Mouse (Mus musculus): Measurements from ENCODE around the gene Rbl1. TPM values are rescaled to one million over a fixed set of nuclear protein-coding genes. Genes with fewer than 3 reads are reported as not detected.
A peak's percentile ranks its signal among the peaks of the same experiment; 100 is the strongest.

The Rbl1 gene
- polyA plus RNA-seq, 2 experiments from 2014 or later = 19.3 to 23.4 TPM

- ATAC-seq = no peak
Observed at GRCm38 (mm10) chr2:157132686-157133540, 71.4 kb downstream of the Rbl1 start.

DNA sequence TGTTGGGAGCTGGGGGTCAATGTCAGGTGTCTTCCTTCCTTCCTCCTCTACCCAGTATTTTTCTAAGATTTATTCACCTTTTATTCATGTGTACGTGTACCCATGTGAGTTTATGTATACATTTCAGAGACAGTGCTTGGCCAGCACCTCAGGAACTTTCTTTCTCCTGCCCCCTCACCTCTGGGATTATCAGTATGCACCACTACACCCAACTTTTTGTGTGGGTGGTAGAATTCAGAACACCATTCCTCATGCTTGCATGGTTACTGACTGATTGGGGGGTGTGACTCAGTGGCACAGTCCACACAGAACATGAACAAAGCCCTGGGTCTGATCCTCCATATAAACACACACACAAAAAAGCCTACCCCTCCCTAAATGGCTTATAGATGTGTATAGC lies 72.2 kb downstream of the Rbl1 start:
- ATAC-seq = no peak

DNA sequence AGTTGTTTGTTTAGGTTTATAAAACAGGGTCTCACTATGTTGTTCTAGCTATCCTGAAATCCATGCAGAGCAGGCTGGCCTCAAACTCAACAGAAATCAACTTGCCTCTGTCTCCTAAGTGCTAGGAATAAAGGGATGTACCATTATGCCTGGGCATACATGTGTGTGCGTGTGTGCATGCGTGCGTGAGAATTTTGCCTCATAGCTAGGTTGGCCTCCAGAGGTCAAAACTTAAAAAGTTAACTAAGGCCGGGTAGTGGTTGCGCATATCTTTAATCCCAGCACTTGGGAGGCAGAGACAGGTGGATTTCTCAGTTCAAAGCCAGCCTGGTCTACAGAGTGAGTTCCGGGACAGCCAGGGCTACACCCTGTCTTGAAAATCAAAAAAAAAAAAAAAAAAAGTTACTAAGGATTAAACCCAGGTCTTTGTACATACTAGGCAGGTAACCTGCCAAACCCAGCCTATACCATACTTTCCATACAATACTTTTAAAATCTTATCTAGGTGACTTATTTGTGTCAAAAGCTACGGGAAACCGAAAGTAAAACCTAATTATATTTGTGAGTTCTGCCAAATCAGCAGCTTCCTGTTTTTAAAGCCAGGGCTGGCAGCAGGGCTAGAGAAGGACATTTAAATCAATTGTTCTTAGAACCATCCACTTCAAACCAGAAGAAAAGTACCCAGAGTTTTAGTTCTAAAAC lies 73.4 kb downstream of the Rbl1 start:
- ATAC-seq = peak; percentile 44

DNA sequence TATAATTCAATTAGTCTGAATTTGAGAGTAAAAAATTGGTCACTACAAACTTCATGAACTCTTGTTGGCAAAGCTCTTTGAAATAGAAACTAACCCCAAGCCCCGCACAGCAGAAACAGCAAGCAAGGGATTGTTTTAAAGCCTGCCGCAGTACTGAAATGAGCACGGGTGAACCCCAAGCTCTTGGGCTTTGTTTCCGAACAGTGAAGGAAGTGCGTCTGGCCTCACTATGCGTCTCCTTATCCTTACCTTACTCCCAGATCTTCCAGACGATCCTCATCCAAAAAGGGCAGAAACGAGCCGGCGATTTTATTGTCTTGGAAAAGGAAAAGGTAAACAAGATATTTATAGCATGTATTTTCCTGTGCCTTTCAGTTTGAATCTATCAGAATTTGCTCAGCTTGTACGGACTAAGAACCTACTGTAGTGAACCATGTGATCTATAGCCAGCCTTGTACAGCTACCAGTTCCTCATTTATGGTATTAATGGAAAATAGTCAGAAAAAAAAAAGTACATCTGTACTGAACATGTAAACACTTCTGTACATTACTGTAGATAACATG lies 74.7 kb downstream of the Rbl1 start:
- ATAC-seq = peak; percentile 35

DNA sequence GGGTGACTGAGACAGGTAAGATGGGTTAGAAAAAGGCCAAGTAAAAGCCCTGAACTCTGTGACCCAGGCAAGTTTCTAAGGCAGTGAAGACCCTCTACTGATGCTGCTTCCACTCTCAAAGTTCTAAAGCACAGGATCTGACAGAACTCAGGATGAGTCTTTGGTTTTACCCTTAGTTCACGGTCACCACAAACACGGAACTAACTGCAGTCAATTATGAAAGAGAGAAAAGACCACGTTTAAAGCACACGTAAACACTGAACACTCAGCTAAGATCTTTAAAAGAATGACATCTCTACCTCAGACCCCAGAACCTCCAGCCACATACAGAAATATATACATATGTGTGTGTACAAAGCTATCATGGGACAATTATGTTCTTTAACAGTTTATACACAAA lies 75.2 kb downstream of the Rbl1 start:
- no peak for ATAC-seq

DNA sequence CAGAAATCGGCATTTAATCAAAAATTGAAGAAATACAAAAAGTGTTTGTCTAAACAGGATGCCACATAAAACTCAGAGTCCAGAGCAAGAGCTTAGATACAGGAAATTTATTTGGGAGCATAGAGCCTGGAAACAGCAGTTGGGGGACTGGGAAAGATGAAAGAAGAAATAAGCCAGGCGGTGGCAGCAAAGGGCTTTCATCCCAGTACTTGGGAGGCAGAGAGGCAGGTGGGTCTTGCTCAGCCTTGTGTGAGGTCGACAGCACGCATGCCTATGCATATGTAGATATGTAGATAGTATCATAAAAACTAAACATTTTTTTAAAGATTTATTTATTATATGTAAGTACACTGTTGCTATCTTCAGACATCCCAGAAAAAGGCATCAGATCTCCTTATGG lies 76.3 kb downstream of the Rbl1 start:
- ATAC-seq = no peak

DNA sequence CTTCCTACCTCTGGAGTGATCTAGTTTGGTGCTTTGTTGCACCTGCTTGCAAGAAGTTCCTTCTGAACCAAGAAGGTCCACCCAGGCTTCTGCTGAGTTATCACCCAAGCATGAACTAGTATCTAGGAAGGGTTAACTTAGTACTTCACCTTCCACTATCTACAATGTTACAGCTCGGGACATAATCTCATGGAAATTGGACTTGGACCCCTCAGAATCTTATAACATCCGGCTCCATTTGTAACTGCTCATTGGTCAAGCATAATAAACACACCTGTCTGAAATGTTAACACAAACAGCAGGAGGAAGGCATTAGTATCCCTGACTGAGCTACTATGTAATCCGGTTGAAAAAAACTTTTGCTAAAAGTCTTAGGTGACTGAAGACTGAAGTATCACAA lies 77.0 kb downstream of the Rbl1 start:
- no peak for ATAC-seq

DNA sequence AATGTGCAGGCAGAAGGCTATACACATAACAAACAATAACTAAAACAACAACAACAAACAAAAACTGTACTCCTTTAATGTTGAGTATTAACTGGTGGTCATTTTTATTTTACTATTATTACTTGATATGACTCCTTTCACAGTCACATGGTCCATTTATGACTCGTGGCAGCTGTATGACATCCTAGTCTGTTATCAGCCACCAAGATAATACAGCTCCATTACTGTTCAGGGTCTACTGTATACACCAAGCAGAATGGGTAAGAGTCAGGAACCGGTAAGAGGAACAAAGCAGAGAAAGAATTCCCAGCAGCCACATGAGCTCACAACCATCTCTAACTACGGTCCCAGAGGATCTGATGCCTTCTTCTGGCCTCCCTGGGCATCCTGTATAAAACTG lies 79.1 kb downstream of the Rbl1 start:
- ATAC-seq = no peak

DNA sequence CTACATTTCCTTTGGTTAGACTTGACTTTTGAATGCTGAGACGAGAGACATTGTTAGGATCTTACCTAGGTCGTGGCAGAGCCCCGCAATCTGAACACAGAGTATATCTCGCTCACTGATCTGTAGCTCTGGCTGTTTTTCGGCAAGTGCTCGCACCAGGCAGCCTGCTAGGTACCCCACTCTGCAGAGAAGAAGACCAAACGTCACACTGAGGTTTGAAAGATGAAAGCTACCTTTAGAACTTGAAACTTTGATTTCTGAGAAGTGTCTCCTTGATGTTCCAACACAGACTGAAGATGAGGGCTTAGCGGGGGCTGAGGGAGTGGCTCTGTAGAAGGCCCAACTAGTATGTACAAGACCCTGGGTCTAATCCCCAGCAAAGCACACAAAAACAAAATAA lies 82.6 kb downstream of the Rbl1 start:
- ATAC-seq = peak; percentile 73

DNA sequence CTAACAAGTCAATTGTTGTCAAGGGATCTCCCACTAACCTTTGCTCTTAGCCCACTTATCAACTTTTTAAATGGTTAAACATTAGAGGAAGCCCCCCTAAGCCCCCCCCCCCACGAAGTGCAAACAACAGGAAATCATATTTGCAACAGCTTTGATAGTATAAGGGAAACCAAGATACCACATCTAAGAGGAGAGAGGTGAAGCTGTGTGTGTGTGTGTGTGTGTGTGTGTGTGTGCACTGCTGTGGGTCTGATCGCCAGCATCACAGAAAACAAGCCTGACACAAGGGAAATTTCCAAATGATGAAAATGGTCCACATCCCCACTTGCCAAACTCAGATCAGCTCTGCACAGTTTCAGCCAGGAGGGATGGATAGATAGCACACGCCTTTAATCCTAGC lies 85.3 kb downstream of the Rbl1 start:
- peak; percentile 75 for ATAC-seq

DNA sequence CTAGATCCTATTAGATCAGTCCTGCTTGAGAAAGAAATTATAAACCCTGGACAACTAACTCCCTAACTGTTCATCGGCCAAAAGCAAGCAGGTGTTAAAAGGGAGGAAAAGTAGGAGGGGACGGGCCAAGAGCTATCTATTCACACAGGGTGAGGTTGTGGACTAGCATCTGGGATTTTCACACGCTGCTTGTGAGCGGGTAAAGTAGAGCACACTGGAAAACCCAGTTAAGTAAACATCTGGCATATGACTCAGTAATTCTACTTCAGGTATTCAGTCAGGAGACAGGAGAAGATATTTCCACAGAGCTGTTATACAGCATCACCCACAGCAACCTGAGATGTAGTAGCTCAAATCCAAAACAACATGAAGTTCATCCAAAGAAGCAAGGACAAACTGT lies 85.8 kb downstream of the Rbl1 start:
- ATAC-seq = no peak

- ATAC-seq = peak; percentile 21
Observed at GRCm38 (mm10) chr2:157116964-157117363, 87.4 kb downstream of the Rbl1 start.

GRCm38 (mm10) chr2:157108236-157108635 lies 96.1 kb downstream of the Rbl1 start:
- ATAC-seq = no peak

DNA sequence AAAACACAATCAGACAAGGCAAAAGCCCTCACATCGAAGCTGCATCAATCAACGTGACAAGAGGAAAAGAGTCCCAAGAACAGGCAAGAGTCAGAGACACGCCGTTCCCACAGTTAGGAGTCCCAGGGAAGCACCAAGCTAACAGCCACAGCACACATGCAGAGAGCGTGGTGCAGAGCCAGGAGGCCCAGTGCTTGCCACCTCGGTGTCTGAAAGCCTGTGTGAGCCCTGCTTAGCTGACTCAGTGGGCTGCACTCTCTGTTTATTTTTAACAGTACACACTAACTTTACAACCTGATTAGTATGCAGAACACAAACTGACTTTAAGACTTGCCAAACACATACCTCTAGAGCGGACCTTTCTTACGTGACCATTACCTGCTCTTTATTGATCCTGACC lies 99.9 kb downstream of the Rbl1 start:
- ATAC-seq = no peak

DNA sequence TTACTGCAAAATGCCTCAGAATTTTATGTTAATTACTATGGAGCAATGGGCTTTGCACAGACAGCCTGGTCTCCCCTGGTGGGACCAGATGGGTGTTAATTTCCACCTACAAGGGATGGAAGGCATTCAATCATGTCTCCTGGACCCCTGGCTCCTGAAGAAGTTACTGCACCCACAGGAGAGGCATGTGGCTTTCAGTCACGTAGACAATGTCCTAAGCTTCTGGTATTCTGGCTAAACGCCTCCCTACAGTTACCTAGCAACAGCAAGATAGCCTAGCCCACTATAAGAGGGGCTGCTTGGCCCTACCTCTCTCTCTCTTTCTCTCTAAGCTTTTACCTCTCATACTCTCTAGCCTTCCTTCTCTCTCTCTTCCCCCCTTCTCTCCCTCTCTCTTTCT lies 102.1 kb downstream of the Rbl1 start:
- no peak for ATAC-seq

DNA sequence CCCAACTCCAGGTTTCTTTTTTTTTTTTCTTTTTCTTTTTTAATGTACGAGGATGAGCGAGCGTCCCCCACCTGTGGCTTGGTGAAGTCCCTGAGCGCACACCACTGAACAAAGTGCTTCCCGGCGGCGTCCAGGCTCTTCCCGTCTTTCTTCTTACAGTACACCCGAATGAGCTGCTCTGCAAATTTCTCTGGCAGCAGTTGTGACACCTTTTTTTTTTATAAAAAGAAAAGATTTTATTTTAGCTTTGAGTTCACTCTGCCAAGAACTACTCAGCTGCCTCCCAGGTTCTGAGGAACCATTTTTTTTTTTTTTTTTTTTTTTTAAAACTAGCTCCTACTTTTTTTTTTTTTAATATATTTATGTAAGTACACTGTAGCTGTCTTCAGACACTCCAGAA lies 102.7 kb downstream of the Rbl1 start:
- ATAC-seq = no peak

DNA sequence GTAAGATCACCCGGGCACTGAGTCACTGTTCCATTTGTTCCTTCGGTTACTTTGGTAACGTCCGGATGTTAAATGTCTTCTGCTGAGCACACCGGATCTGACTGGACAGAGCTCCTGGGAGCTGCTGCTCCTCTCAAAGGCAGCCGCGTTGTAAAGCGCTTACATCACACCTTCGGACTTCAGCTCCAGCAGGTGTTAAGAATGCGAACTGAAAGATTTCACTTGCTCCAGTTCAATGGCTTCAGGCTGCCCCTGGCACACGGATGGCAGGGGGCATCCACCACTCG lies 104.1 kb downstream of the Rbl1 start:
- no peak for ATAC-seq

GRCm38 (mm10) chr2:157099532-157100318 lies 104.6 kb downstream of the Rbl1 start:
- ATAC-seq = no peak

Other genes starting within 250 kb of the Rbl1 start
- gene Ndrg3, start 212.5 kb downstream of the Rbl1 start, polyA plus RNA-seq (2017; shearing (Covaris generic)) = 100 to 1,000 TPM; 155 to 181 TPM
- 10 to 100 TPM; 10.8 to 16.6 TPM for gene Dsn1, start 197.4 kb downstream of the Rbl1 start, polyA plus RNA-seq (2017; shearing (Covaris generic))
- under 1 TPM in 1 of 2 experiments, not detected in 1; 0.16 TPM for gene Soga1, start 125.3 kb downstream of the Rbl1 start, polyA plus RNA-seq (2017; shearing (Covaris generic))
- gene Tldc2, start 117.5 kb downstream of the Rbl1 start, polyA plus RNA-seq (2017; shearing (Covaris generic)) = not detected
- 100 to 1,000 TPM; 611 to 673 TPM for gene Samhd1, start 69.3 kb downstream of the Rbl1 start, polyA plus RNA-seq (2017; shearing (Covaris generic))
- gene Rpn2, start 74.5 kb upstream of the Rbl1 start, polyA plus RNA-seq (2017; shearing (Covaris generic)) = 100 to 1,000 TPM; 208 to 271 TPM
- not detected for gene Mroh8, start 75.0 kb upstream of the Rbl1 start, polyA plus RNA-seq (2017; shearing (Covaris generic))
- not detected for gene Ghrh, start 143.0 kb upstream of the Rbl1 start, polyA plus RNA-seq (2017; shearing (Covaris generic))
- gene Manbal, start 163.1 kb upstream of the Rbl1 start, polyA plus RNA-seq (2017; shearing (Covaris generic)) = 10 to 100 TPM; 41.4 to 59.3 TPM
- gene Src, start 213.9 kb upstream of the Rbl1 start, polyA plus RNA-seq (2017; shearing (Covaris generic)) = 1 to 10 TPM; 1.6 to 2.0 TPM